Mouse (Mus musculus): ENCODE data around the gene Cpped1. TPM values are rescaled to one million over a fixed set of nuclear protein-coding genes. Genes with fewer than 3 reads are reported as not detected.

Gene Cpped1
- polyA plus RNA-seq, 1 experiment: 10.9 TPM

GRCm38 (mm10) chr16:11824833-11825232, 84.4 kb downstream of the Cpped1 start:
- Histone ChIP-seq H3K27ac (ENCODE audit: control insufficient read depth, insufficient read depth, low read length) (no peak overlapping the region), H3K4me1 (replicated peaks; ENCODE audit: control insufficient read depth, insufficient read depth, low read length) (no peaks in the 10 kb centered on the region), H3K27me3 (ENCODE audit: control insufficient read depth, insufficient read depth, low read length) (no peaks in the 10 kb centered on the region), H3K4me3 (ENCODE audit: control insufficient read depth, insufficient read depth, low read length) (no peak overlapping the region), H3K36me3 (ENCODE audit: control insufficient read depth, insufficient read depth, low read length) (no peaks in the 10 kb centered on the region)
- 95% methylated on average over 7 of the region's 7 CpGs for WGBS
- no peak for DNase-seq
- TF ChIP-seq POLR2A (IDR thresholded peaks at IDR 0.05; ENCODE audit: control insufficient read depth, extremely low read depth, insufficient read depth, low read length, poor library complexity) (no peak), CTCF (IDR thresholded peaks at IDR 0.05; ENCODE audit: borderline replicate concordance, control insufficient read depth, extremely low read depth, insufficient read depth, low read length, poor library complexity) (no peak)

GRCm38 (mm10) chr16:11824385-11824784, 84.9 kb downstream of the Cpped1 start:
- WGBS: 91% methylated on average over 8 of the region's 8 CpGs
- no peak for DNase-seq
- H3K4me1 ChIP-seq (replicated peaks; ENCODE audit: control insufficient read depth, insufficient read depth, low read length): no peaks in the 10 kb centered on the region

DNA sequence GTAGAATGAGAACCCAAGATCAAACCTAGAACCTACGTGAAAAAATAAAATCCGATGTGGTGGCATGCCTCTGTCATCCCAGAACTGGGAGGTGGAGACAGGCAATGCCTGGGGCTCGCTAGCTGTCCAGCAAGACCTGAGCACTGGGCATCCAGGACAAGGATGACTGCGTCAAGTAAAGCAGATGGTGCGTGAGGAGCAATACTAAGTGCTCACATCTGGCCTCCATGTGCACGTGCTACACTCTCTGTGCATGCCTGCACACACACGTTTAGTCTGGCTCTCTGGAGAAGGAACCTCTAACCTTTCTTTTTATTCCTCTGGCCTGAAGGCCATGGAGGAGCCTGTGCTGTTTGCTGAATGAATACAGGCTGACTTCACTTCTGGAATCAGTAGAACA, 88.5 kb downstream of the Cpped1 start:
- no peaks in the 10 kb centered on the region for H3K4me1 ChIP-seq (replicated peaks; ENCODE audit: control insufficient read depth, insufficient read depth, low read length)
- H3K27ac ChIP-seq (ENCODE audit: control insufficient read depth, insufficient read depth, low read length): no peak overlapping the region
- WGBS: 97% methylated on average over 7 of the region's 7 CpGs
- no peak for DNase-seq
- H3K36me3 ChIP-seq (ENCODE audit: control insufficient read depth, insufficient read depth, low read length): no peaks in the 10 kb centered on the region
- TF ChIP-seq CTCF (IDR thresholded peaks at IDR 0.05; ENCODE audit: borderline replicate concordance, control insufficient read depth, extremely low read depth, insufficient read depth, low read length, poor library complexity): no peak
- TF ChIP-seq POLR2A (IDR thresholded peaks at IDR 0.05; ENCODE audit: control insufficient read depth, extremely low read depth, insufficient read depth, low read length, poor library complexity): no peak
- no peaks in the 10 kb centered on the region for H3K27me3 ChIP-seq (ENCODE audit: control insufficient read depth, insufficient read depth, low read length)
- no peak overlapping the region for H3K4me3 ChIP-seq (ENCODE audit: control insufficient read depth, insufficient read depth, low read length)

More at GRCm38 (mm10) chr16:11824385-11824784, 84.9 kb downstream of the Cpped1 start:
- TF ChIP-seq CTCF (IDR thresholded peaks at IDR 0.05; ENCODE audit: borderline replicate concordance, control insufficient read depth, extremely low read depth, insufficient read depth, low read length, poor library complexity): no peak
- H3K4me3 ChIP-seq (ENCODE audit: control insufficient read depth, insufficient read depth, low read length): no peak overlapping the region
- no peaks in the 10 kb centered on the region for H3K27me3 ChIP-seq (ENCODE audit: control insufficient read depth, insufficient read depth, low read length)
- no peaks in the 10 kb centered on the region for H3K36me3 ChIP-seq (ENCODE audit: control insufficient read depth, insufficient read depth, low read length)
- no peak overlapping the region for H3K27ac ChIP-seq (ENCODE audit: control insufficient read depth, insufficient read depth, low read length)

DNA sequence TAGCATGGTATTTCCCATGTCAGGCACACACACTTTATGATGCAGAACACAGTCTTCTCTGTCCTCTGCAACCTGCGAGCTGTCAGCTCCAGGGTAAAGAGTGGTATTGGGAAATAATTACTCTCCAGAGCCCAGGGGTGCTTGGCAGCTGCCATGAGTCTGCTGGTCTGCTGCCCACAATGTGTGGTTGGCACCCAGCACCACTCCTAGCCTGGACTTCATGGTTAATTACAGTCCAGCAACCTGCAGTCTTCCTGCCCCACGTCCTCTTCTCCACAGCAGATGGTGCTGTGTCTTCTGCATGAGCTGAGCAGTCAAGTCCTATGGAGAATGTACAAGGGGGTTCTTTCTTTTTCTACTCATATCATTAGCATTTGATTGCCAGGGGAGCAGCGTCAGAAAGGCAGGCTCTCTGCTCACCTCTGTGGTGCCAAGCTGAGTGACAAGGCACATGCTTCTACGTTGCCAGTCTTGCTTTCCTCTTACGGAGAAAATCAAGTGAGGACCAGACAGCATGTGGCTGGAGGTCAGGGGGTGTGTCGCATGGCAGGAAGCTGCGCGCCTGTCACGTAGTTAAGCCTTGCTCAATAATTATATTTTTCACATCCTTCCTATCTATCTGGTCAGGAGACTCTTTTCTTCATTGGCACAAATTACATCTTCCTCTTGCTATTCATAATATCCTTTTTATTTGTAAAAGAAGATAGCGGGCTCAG, 94.2 kb downstream of the Cpped1 start:
- no peak overlapping the region for H3K27ac ChIP-seq (ENCODE audit: control insufficient read depth, insufficient read depth, low read length)
- WGBS: 94% methylated on average over 10 of the region's 10 CpGs
- H3K27me3 ChIP-seq (ENCODE audit: control insufficient read depth, insufficient read depth, low read length): no peaks in the 10 kb centered on the region
- DNase-seq: no peak
- no peaks in the 10 kb centered on the region for H3K4me1 ChIP-seq (replicated peaks; ENCODE audit: control insufficient read depth, insufficient read depth, low read length)
- no peaks in the 10 kb centered on the region for H3K36me3 ChIP-seq (ENCODE audit: control insufficient read depth, insufficient read depth, low read length)
- no peak overlapping the region for H3K4me3 ChIP-seq (ENCODE audit: control insufficient read depth, insufficient read depth, low read length)
- TF ChIP-seq POLR2A (IDR thresholded peaks at IDR 0.05; ENCODE audit: control insufficient read depth, extremely low read depth, insufficient read depth, low read length, poor library complexity) (no peak), CTCF (IDR thresholded peaks at IDR 0.05; ENCODE audit: borderline replicate concordance, control insufficient read depth, extremely low read depth, insufficient read depth, low read length, poor library complexity) (no peak)

GRCm38 (mm10) chr16:11812119-11812518, 97.1 kb downstream of the Cpped1 start:
- 95% methylated on average over 8 of the region's 8 CpGs for WGBS
- TF ChIP-seq POLR2A (IDR thresholded peaks at IDR 0.05; ENCODE audit: control insufficient read depth, extremely low read depth, insufficient read depth, low read length, poor library complexity): no peak
- no peak for TF ChIP-seq CTCF (IDR thresholded peaks at IDR 0.05; ENCODE audit: borderline replicate concordance, control insufficient read depth, extremely low read depth, insufficient read depth, low read length, poor library complexity)
- Histone ChIP-seq H3K36me3 (ENCODE audit: control insufficient read depth, insufficient read depth, low read length) (no peaks in the 10 kb centered on the region), H3K4me1 (replicated peaks; ENCODE audit: control insufficient read depth, insufficient read depth, low read length) (no peaks in the 10 kb centered on the region), H3K4me3 (ENCODE audit: control insufficient read depth, insufficient read depth, low read length) (no peak overlapping the region), H3K27me3 (ENCODE audit: control insufficient read depth, insufficient read depth, low read length) (no peaks in the 10 kb centered on the region), H3K27ac (ENCODE audit: control insufficient read depth, insufficient read depth, low read length) (no peak overlapping the region)
- no peak for DNase-seq

- 96% methylated on average over 8 of the region's 8 CpGs for WGBS
Measured at GRCm38 (mm10) chr16:11809615-11810014, 99.6 kb downstream of the Cpped1 start.

More at GRCm38 (mm10) chr16:11809615-11810014, 99.6 kb downstream of the Cpped1 start:
- Histone ChIP-seq H3K4me3 (ENCODE audit: control insufficient read depth, insufficient read depth, low read length) (no peak overlapping the region), H3K27me3 (ENCODE audit: control insufficient read depth, insufficient read depth, low read length) (no peaks in the 10 kb centered on the region), H3K36me3 (ENCODE audit: control insufficient read depth, insufficient read depth, low read length) (no peaks in the 10 kb centered on the region), H3K4me1 (replicated peaks; ENCODE audit: control insufficient read depth, insufficient read depth, low read length) (no peaks in the 10 kb centered on the region), H3K27ac (ENCODE audit: control insufficient read depth, insufficient read depth, low read length) (no peak overlapping the region)
- DNase-seq: no peak
- TF ChIP-seq CTCF (IDR thresholded peaks at IDR 0.05; ENCODE audit: borderline replicate concordance, control insufficient read depth, extremely low read depth, insufficient read depth, low read length, poor library complexity): no peak
